In the genomic region with DNA sequence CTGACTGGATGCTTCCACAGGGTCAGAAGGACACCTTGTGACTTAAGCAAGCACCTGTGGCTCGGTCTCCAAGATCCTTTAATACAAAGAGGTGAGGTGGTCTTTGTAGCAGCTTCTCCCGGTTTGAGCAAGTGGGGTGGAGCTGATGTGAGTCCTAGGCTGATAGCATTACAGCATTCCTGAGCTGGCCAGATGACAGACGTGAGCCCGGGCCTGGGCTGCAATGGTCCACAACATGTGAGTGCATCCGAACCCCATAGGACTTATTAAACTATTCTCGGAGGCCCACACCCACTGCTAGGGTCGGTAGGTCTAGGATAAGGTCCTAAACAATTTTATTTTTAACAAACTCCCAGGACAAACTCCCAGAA, we compare ENCODE assay signal across 8 mouse cellular contexts.
DNase-seq lines count a peak whose midpoint lies in the region; ATAC-seq lines count a peak whose summit lies in the region.

No protein-coding gene starts in this region.

- DNase-seq in heart, adult 9 months (ENCODE audit: low spot score in 2 of 2): no peak
- no peak for DNase-seq in forebrain, embryonic 14.5 days (ENCODE audit: low spot score)
- no peak for DNase-seq in cerebellum, adult 9-10 months
- DNase-seq in spleen, adult 12 weeks (ENCODE audit: low spot score): no peak
- DNase-seq in gastrocnemius, adult 18-20 months (ENCODE audit: low spot score): no peak

- peak overlapping the region; percentile 24; the same call in 1 of the 2 replicates for H3K9ac ChIP-seq in heart, embryonic 11.5 days (ENCODE audit: low read depth, low read length)
- H3K9ac ChIP-seq in forebrain, embryonic 14.5 days (ENCODE audit: low read length): no peak overlapping the region

- no peaks in the 10 kb centered on the region for H3K79me2 ChIP-seq in macrophage (ENCODE audit: inconsistent target)

- 30% methylated on average over 7 of the region's 7 CpGs for WGBS in heart, embryonic 11.5 days (ENCODE audit: insufficient replicate concordance)
- WGBS in forebrain, embryonic 14.5 days: 34% methylated on average over 7 of the region's 7 CpGs
- WGBS in macrophage (ENCODE audit: missing documents): 9% methylated on average over 7 of the region's 7 CpGs

- H3K4me1 ChIP-seq in heart, embryonic 11.5 days (ENCODE audit: control insufficient read depth, insufficient read depth, low read length): peaks cover 10% of the 10 kb centered on the region
- no peaks in the 10 kb centered on the region; the same call in 1 of the 2 replicates for H3K4me1 ChIP-seq in forebrain, embryonic 14.5 days (ENCODE audit: control insufficient read depth, insufficient read depth, low read length)

- H3K27ac ChIP-seq in heart, embryonic 11.5 days (ENCODE audit: low read depth, low read length): no peak overlapping the region
- no peak overlapping the region for H3K27ac ChIP-seq in forebrain, embryonic 14.5 days (ENCODE audit: low read depth, low read length)
- H3K27ac ChIP-seq in macrophage: peak overlapping the region; percentile 81

- H3K4me3 ChIP-seq in heart, embryonic 11.5 days (ENCODE audit: low read depth, low read length): no peak overlapping the region
- no peak overlapping the region for H3K4me3 ChIP-seq in forebrain, embryonic 14.5 days (ENCODE audit: low read depth, low read length)
- H3K4me3 ChIP-seq in macrophage (ENCODE audit: inconsistent target): peak overlapping the region; percentile 5; the same call in 1 of the 2 replicates

- ATAC-seq in heart, embryonic 11.5 days (replicated peaks; ENCODE audit: insufficient number of reproducible peaks, low FRiP score, low TSS enrichment): no peak; the same call in 1 of the 2 replicates
- peak; percentile 9 for ATAC-seq in CD4-positive, CD25-positive, alpha-beta regulatory T cell, adult 4 months
- peak; percentile 41; the same call in 1 of the 2 replicates for ATAC-seq in forebrain, embryonic 14.5 days

- H3K9me3 ChIP-seq in heart, embryonic 11.5 days (replicated peaks; ENCODE audit: control insufficient read depth, low read length): no peaks in the 10 kb centered on the region
- H3K9me3 ChIP-seq in forebrain, embryonic 14.5 days (replicated peaks; ENCODE audit: control insufficient read depth, low read length): no peaks in the 10 kb centered on the region

- H3K27me3 ChIP-seq in heart, embryonic 11.5 days (ENCODE audit: control insufficient read depth, insufficient read depth, low read length): no peaks in the 10 kb centered on the region
- no peaks in the 10 kb centered on the region for H3K27me3 ChIP-seq in forebrain, embryonic 14.5 days (replicated peaks; ENCODE audit: control insufficient read depth, insufficient read depth, low read length)

- no peak overlapping the region for H3K4me2 ChIP-seq in heart, embryonic 11.5 days
- no peak overlapping the region for H3K4me2 ChIP-seq in forebrain, embryonic 14.5 days (ENCODE audit: low read length)

- H3K36me3 ChIP-seq in heart, embryonic 11.5 days (ENCODE audit: control insufficient read depth, insufficient read depth, low read length): no peaks in the 10 kb centered on the region
- H3K36me3 ChIP-seq in forebrain, embryonic 14.5 days (ENCODE audit: control insufficient read depth, insufficient read depth, low read length): peaks cover 10% of the 10 kb centered on the region
- H3K36me3 ChIP-seq in macrophage (ENCODE audit: inconsistent target): peaks cover 9% of the 10 kb centered on the region
